Mouse (Mus musculus): ENCODE results near the gene Scaf8. TPM values are rescaled to one million over a fixed set of nuclear protein-coding genes. Genes with fewer than 3 reads are reported as not detected.
"Not testable (repeated sequence)": the region's sequence is repeated elsewhere in the genome, so short reads cannot be mapped to it uniquely, and the experiment has no call there.

Gene Scaf8
- polyA plus RNA-seq, 1 experiment from 2014 or later = 24.9 TPM

- Histone ChIP-seq H3K36me3 (peaks cover 16% of the 10 kb centered on the region), H3K4me3 (no peak overlapping the region), H3K4me2 (replicated peaks) (no peak overlapping the region), H3K9ac (no peak overlapping the region), H3K4me1 (no peaks in the 10 kb centered on the region), H3K27ac (no peak overlapping the region), H3K27me3 (replicated peaks) (no peaks in the 10 kb centered on the region), H3K9me3 (no peaks in the 10 kb centered on the region)
- WGBS = 92% methylated on average over 3 of the region's 3 CpGs
- no peak for ATAC-seq (ENCODE audit: low FRiP score, low read depth)
These were observed 15.0 kb downstream of the Scaf8 start for GRCm38 (mm10) chr17:3129791-3130190.

DNA sequence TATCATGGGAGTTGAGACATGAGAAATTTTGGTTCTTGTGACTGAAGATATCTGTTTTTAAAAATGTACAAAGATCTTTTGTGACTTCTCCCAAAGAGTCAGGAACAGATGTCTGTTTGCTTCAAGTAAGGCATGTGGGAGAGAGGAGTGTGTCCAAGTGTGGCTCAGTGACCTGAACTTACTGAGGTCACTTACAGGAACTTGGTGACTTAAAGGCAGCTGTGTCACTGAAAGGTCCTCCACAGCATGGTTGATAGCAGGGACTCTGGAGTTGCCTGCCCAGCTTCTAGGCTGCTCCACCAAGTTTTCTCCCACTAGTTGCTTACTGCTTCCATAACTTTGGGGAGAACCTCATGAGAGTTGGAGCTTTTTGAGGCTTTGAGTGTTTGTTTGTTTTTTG, 20.6 kb downstream of the Scaf8 start:
- Histone ChIP-seq H3K4me1 (0 out of 2 replicates have a peak, but pooled peaks cover 2% of the 10 kb centered on the region), H3K4me2 (replicated peaks) (no peak overlapping the region), H3K27ac (no peak overlapping the region), H3K9me3 (no peaks in the 10 kb centered on the region), H3K36me3 (peaks cover 12% of the 10 kb centered on the region), H3K4me3 (no peak overlapping the region), H3K27me3 (replicated peaks) (no peaks in the 10 kb centered on the region), H3K9ac (no peak overlapping the region)
- no peak for ATAC-seq (ENCODE audit: low FRiP score, low read depth)

DNA sequence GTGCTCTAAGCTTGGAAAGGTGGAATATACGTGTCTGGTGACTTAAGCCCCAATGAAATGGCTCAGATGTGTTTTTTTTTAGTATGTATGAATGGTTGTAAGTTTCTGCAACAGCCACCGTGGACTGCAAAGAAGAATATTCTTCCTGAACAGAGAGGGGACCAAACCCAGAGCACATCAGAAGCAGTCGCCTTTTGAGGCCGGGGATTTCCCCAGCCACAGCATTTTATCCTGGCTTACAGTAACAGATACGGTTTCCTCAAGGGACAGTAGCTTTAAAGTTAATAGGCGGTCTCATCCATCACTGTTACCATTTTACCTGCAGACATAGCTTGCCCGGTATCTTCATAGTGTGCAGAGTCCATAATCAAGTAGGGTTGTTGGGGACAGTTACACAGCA, 21.4 kb downstream of the Scaf8 start:
- Histone ChIP-seq H3K27me3 (replicated peaks) (no peaks in the 10 kb centered on the region), H3K4me2 (replicated peaks) (no peak overlapping the region), H3K9ac (no peak overlapping the region), H3K9me3 (no peaks in the 10 kb centered on the region), H3K4me1 (0 out of 2 replicates have a peak, but pooled peaks cover 2% of the 10 kb centered on the region), H3K4me3 (no peak overlapping the region), H3K36me3 (peaks cover 7% of the 10 kb centered on the region), H3K27ac (no peak overlapping the region)
- 87% methylated on average over 7 of the region's 7 CpGs for WGBS
- ATAC-seq (ENCODE audit: low FRiP score, low read depth) = no peak

DNA sequence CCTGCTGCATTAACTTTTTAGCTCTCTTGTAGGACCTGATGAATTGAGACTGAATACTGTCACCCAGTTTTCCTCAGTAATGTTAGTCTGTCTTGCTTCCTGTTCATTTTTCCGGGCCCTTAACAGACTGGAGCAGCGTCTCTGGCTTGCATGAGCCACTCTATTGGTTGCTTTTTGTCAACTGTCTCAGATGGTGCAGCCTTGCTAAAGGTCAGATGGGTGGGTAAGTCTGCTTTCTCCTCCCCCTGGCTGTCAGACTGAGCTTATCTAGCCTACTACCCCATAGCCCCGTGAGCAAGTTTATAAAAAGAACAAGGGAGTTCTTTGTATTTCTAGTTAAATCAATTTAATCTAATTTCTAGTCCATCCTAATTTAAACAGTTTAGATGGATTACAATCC, 23.6 kb downstream of the Scaf8 start:
- no peak for ATAC-seq (ENCODE audit: low FRiP score, low read depth)
- H3K27me3 ChIP-seq (replicated peaks) = no peaks in the 10 kb centered on the region

GRCm38 (mm10) chr17:3140100-3140499, 25.3 kb downstream of the Scaf8 start:
- H3K4me3 ChIP-seq = no peak overlapping the region
- H3K9me3 ChIP-seq = no peaks in the 10 kb centered on the region
- ATAC-seq (ENCODE audit: low FRiP score, low read depth) = no peak
- H3K36me3 ChIP-seq = peaks cover 2% of the 10 kb centered on the region
- no peak overlapping the region for H3K4me2 ChIP-seq (replicated peaks)
- H3K9ac ChIP-seq = no peak overlapping the region
- H3K27me3 ChIP-seq (replicated peaks) = no peaks in the 10 kb centered on the region
- WGBS = 98% methylated on average over 1 of the region's 1 CpGs
- no peak overlapping the region for H3K27ac ChIP-seq
- 0 out of 2 replicates have a peak, but pooled peaks cover 2% of the 10 kb centered on the region for H3K4me1 ChIP-seq

More for the DNA sequence above, 23.6 kb downstream of the Scaf8 start:
- H3K4me3 ChIP-seq = no peak overlapping the region
- H3K9ac ChIP-seq = no peak overlapping the region
- no peak overlapping the region for H3K4me2 ChIP-seq (replicated peaks)
- H3K9me3 ChIP-seq = no peaks in the 10 kb centered on the region
- H3K27ac ChIP-seq = no peak overlapping the region
- 0 out of 2 replicates have a peak, but pooled peaks cover 2% of the 10 kb centered on the region for H3K4me1 ChIP-seq
- 78% methylated on average over 3 of the region's 3 CpGs for WGBS
- no peaks in the 10 kb centered on the region; the same call in none of the 2 replicates for H3K36me3 ChIP-seq

DNA sequence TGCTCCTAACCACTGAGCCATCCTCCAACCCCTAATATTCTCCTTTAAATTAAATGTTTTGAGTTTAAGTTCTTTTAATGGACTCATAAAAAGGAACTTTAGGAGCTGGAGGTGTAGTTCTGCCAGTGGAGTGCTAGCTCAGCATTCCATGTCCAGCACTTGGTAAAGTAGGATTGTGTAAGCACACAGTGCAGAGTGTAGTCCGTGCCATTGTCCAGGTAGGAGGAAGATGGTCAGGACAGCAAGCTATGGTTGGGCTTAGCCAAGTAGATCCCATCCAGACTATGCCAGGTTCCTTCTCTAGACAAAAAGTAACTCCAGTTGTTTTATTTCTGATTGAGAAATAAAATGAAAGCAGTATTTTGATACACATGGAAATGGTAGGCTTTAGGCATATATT, 34.1 kb downstream of the Scaf8 start:
- no peak overlapping the region for H3K27ac ChIP-seq
- no peaks in the 10 kb centered on the region for H3K27me3 ChIP-seq (replicated peaks)
- H3K4me3 ChIP-seq = no peak overlapping the region
- H3K4me2 ChIP-seq (replicated peaks) = no peak overlapping the region
- WGBS = 95% methylated on average over 1 of the region's 1 CpGs
- no peak for ATAC-seq (ENCODE audit: low FRiP score, low read depth)
- peaks cover 14% of the 10 kb centered on the region for H3K36me3 ChIP-seq
- H3K4me1 ChIP-seq = no peaks in the 10 kb centered on the region
- H3K9ac ChIP-seq = no peak overlapping the region
- H3K9me3 ChIP-seq = no peaks in the 10 kb centered on the region

GRCm38 (mm10) chr17:3149541-3149940, 34.8 kb downstream of the Scaf8 start:
- H3K27ac ChIP-seq = no peak overlapping the region
- no peaks in the 10 kb centered on the region for H3K27me3 ChIP-seq (replicated peaks)
- H3K9me3 ChIP-seq = no peaks in the 10 kb centered on the region
- no peak for ATAC-seq (ENCODE audit: low FRiP score, low read depth)
- H3K4me2 ChIP-seq (replicated peaks) = no peak overlapping the region
- peaks cover 14% of the 10 kb centered on the region for H3K36me3 ChIP-seq
- H3K9ac ChIP-seq = no peak overlapping the region
- no peak overlapping the region for H3K4me3 ChIP-seq
- 71% methylated on average over 1 of the region's 1 CpGs for WGBS
- no peaks in the 10 kb centered on the region for H3K4me1 ChIP-seq

DNA sequence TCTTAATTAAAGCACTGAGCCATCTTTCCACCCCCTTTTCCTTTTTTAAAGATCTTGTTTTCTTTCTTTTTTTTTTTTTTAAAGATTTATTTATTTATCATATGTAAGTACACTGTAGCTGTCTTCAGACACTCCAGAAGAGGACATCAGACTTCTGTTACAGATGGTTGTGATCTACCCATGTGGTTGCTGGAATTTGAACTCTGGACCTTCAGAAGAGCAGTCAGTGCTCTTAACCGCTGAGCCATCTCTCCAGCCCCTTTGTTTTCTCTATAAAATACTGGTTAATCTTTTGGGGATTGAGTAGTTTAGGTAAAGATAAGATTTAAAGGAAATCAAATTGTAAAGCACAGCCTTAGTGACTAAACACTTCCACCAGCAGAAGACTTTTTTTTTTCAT, 35.9 kb downstream of the Scaf8 start:
- not testable (repeated sequence) for H3K27ac ChIP-seq
- H3K36me3 ChIP-seq = peaks cover 10% of the 10 kb centered on the region

DNA sequence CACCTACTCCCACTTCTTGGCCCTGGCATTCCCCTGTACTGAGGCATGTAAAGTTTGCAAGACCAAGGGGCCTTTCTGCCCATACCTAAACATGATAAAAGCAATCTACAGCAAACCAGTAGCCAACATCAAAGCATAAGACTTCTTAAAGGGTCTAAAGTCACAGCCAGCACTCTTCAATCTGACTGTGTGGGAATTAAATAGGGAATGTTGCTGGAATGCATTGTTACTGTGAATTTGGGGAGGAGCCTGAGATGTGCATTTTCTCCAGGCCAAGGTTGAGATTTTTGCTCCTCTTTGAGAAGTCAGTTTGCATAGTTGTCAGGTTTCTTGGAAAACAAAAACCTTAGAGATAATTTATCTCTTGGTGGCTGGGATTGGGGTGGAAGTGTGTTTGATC, 36.4 kb downstream of the Scaf8 start:
- H3K9me3 ChIP-seq = no peaks in the 10 kb centered on the region
- ATAC-seq (ENCODE audit: low FRiP score, low read depth) = no peak
- H3K4me3 ChIP-seq = no peak overlapping the region
- H3K27me3 ChIP-seq (replicated peaks) = no peaks in the 10 kb centered on the region
- H3K27ac ChIP-seq = no peak overlapping the region
- H3K4me2 ChIP-seq (replicated peaks) = no peak overlapping the region
- H3K9ac ChIP-seq = no peak overlapping the region
- no peaks in the 10 kb centered on the region for H3K4me1 ChIP-seq
- peaks cover 15% of the 10 kb centered on the region for H3K36me3 ChIP-seq

More for the DNA sequence above, 35.9 kb downstream of the Scaf8 start:
- H3K4me1 ChIP-seq; H3K9ac ChIP-seq; H3K4me2 ChIP-seq (replicated peaks); H3K9me3 ChIP-seq; H3K27me3 ChIP-seq (replicated peaks); ATAC-seq (ENCODE audit: low FRiP score, low read depth); H3K4me3 ChIP-seq: not testable (repeated sequence)
- WGBS = 87% methylated on average over 1 of the region's 1 CpGs

GRCm38 (mm10) chr17:3156176-3156575, 41.4 kb downstream of the Scaf8 start:
- WGBS = 92% methylated on average over 9 of the region's 9 CpGs
- H3K9ac ChIP-seq; H3K9me3 ChIP-seq; H3K27me3 ChIP-seq (replicated peaks); H3K27ac ChIP-seq; H3K4me2 ChIP-seq (replicated peaks); H3K4me1 ChIP-seq; H3K4me3 ChIP-seq; ATAC-seq (ENCODE audit: low FRiP score, low read depth): not testable (repeated sequence)
- peaks cover 20% of the 10 kb centered on the region for H3K36me3 ChIP-seq

DNA sequence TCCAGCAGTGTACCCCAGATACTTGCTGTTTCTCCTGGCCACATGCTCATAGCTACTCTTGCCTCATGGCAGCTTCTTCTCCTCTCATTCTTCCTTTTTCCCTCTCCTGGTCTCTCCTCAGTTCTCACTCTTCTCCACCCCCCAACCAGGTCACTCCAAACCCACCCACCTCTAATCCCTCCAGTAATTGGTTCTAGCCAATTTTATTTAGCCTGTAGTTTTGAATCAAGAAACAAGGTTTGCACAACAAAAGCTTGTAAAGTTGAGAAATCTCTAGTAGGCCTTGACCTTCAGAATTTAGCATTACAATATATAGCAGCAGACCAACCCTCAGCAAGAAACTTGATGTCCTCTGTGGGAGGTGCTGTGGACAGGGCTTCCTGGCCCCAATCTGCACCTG, 42.2 kb downstream of the Scaf8 start:
- Histone ChIP-seq H3K4me1 (no peaks in the 10 kb centered on the region), H3K27me3 (replicated peaks) (no peaks in the 10 kb centered on the region), H3K27ac (no peak overlapping the region), H3K4me3 (no peak overlapping the region), H3K36me3 (peaks cover 20% of the 10 kb centered on the region), H3K9me3 (no peaks in the 10 kb centered on the region), H3K9ac (no peak overlapping the region), H3K4me2 (replicated peaks) (no peak overlapping the region)
- no peak for ATAC-seq (ENCODE audit: low FRiP score, low read depth)

- H3K36me3 ChIP-seq = peaks cover 18% of the 10 kb centered on the region
- H3K9me3 ChIP-seq = no peaks in the 10 kb centered on the region
- WGBS = 92% methylated on average over 4 of the region's 4 CpGs
- no peak overlapping the region for H3K27ac ChIP-seq
- no peak overlapping the region for H3K4me2 ChIP-seq (replicated peaks)
- no peak overlapping the region for H3K4me3 ChIP-seq
- H3K27me3 ChIP-seq (replicated peaks) = no peaks in the 10 kb centered on the region
- ATAC-seq (ENCODE audit: low FRiP score, low read depth) = no peak
- H3K9ac ChIP-seq = no peak overlapping the region
- H3K4me1 ChIP-seq = no peaks in the 10 kb centered on the region
These were observed 48.1 kb downstream of the Scaf8 start for GRCm38 (mm10) chr17:3162905-3163304.

DNA sequence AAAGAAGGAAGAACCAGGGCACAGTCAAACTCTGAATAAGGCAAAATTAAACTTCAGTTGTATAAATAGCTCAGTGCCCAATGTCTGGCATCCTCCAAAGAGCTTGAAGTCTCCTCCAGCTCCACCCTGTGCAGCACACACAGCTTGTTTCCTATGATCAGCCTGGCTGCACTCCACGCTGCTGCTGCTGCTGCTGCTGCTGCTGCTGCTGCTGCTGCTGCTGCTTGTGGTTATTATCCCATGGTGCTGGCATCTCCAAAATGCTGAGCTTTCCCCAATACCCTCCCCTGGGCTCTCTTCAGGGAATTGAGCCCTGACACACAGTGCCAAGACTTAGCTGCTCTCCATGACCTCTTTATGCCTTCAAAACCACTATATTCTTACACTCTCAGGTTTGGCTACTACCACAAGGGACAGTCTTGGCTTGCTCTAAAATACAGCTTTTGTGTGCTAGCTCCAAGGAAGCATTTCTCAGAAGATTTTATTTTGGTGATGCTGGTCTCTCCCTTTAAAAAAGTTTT, 65.7 kb downstream of the Scaf8 start:
- H3K4me2 ChIP-seq (replicated peaks); H3K4me1 ChIP-seq; ATAC-seq (ENCODE audit: low FRiP score, low read depth); H3K9ac ChIP-seq; H3K9me3 ChIP-seq; H3K27me3 ChIP-seq (replicated peaks); H3K27ac ChIP-seq; H3K4me3 ChIP-seq: not testable (repeated sequence)
- WGBS = 96% methylated on average over 1 of the region's 1 CpGs
- peaks cover 54% of the 10 kb centered on the region for H3K36me3 ChIP-seq
